Mouse (Mus musculus): ENCODE results near the gene Dgkq.

Dgkq gene

GRCm38 (mm10) chr5:108689091-108689490 lies 19.6 kb upstream of the Dgkq start:
- DNase-seq (ENCODE audit: low spot score), result no peak

DNA sequence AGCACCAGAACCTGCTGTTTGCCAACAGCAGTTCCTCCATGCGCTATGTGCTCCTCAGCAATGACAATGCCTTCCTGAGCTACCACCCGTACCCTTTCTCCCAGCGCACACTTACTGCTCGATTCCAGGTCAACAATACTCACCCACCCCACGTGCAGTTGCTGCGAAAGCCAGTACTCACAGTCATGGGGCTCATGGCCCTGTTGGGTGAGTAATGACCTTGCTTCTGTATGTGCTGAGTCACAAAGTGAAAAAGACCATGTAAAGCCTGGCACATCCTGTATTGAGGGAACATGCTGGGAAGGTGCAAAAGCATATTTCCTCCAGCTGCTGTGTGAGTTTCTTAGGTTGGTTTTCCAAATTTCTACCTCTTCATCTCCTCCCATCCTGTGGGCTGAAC lies 11.4 kb upstream of the Dgkq start:
- DNase-seq (ENCODE audit: low spot score), result no peak

- no peak for DNase-seq (ENCODE audit: low spot score)
These were observed 10.4 kb upstream of the Dgkq start for GRCm38 (mm10) chr5:108679909-108680308.

DNA sequence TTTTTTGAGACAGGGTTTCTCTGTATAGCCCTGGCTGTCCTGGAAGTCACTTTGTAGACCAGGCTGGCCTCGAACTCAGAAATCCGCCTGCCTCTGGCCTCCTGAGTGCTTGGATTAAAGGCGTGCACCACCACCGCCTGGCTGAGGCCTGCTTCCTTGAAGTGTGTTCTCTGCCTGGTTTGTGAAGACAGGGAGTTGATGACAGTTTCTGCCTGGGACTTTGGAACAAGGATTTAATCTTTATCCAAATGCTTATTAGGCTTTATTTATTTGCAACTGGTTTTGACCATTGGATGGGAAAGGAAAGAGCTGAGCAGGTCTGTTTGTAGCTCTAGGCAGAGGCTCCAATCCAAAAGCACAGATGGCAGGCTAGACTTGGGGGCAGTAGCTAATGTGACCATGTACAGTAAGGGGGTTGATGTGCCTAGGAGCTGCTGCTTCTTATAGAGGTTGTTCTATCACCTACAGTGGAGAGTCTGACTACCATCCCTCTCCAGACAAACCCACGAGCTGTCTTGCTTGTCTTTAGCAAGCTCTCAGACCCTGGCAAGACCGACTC lies 8.9 kb upstream of the Dgkq start:
- no peak for DNase-seq (ENCODE audit: low spot score)

- DNase-seq (ENCODE audit: low spot score), result no peak
These were observed 8.3 kb upstream of the Dgkq start for GRCm38 (mm10) chr5:108677605-108678295.

DNA sequence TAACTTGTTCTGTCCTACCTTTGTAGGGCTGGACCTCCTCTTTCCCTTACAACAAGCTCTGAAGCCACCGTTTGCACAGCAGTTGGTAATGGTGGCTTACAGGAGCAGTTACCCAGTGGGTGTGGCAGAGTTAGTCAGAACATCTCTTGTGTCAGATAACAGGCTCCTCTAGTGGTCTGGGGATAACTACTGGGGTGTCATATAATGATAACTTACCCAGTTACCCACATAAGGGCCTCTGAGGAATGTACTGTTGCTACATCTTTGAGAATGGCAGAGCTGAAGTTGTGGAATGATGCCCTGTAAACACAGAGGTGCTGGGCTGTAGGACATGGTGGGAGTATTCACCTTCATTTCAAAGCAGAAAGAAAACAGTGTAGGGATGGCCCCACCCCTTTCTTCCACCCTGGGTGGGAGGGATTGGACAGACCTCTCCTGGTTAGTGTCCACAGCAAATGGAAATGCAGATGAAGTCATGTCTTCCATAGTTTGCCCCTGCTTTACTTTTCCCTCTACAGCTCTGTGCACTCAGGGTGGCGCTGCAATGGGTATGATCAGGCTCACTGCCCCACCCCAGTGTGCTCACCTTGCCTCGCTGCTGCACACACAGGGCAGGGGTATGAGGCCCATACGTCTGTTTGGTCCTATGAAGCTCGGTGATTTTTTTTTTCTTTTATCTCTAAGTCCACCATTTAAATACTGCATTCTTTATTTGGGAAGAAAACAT lies 7.5 kb upstream of the Dgkq start:
- no peak for DNase-seq (ENCODE audit: low spot score)

DNA sequence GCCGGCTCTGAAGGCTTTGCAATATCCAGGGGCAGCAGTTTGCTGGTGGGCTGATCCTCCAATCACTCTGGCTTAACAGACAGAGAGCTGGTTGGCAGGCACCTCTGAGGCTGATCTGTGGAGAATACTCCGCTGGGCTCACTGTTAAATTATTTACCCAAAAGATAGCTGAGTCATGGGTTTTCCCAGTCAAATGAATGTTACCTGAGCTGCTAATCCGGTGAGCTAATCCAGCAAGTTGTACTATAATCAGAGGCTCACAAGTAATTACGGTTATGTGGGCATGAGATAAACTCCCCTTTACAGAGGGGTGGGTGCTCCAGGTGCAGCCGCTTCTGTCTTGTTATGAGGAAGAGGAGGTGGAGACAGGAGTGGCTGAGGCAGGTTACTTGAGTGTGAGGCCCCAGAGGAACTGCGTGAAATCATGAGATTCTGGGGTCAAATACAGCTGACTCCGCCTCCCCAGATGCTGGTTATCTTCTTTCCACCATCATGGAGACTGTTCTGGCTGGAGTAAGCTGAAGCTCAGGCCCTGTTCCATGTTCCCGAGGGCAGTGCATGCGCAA lies 5.9 kb upstream of the Dgkq start, which contains the start of gene Slc26a1:
Gene Slc26a1, minus strand, starts transcription at position 319 of the 566 bp plus-strand sequence.
- no peak for DNase-seq (ENCODE audit: low spot score)

GRCm38 (mm10) chr5:108674624-108675023 lies 5.2 kb upstream of the Dgkq start:
- DNase-seq (ENCODE audit: low spot score), result no peak

DNA sequence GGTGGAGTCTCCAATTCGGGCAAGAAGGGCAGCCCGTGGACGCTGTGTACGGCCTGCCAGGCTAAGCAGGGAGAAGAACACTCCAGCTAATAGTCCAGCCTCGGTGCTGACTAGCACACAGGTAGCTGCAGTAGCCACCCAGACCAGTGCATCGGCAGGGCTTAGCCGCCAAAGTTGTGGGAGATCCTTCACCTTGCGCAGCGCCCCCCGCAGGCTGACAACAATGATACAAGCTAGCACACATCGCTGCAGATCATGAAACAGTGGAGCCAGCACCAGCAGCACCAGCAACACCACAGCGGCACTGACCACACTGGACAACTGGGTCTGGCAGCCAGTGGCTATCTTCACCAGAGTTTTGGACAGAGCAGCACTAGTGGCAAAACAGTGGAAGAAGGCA lies 2.3 kb upstream of the Dgkq start:
- DNase-seq (ENCODE audit: low spot score), result no peak

- no peak for DNase-seq (ENCODE audit: low spot score)
These were observed 1.3 kb upstream of the Dgkq start for GRCm38 (mm10) chr5:108670785-108671184.

GRCm38 (mm10) chr5:108669986-108670385 lies 514 bp upstream of the Dgkq start:
- DNase-seq (ENCODE audit: low spot score), result no peak

DNA sequence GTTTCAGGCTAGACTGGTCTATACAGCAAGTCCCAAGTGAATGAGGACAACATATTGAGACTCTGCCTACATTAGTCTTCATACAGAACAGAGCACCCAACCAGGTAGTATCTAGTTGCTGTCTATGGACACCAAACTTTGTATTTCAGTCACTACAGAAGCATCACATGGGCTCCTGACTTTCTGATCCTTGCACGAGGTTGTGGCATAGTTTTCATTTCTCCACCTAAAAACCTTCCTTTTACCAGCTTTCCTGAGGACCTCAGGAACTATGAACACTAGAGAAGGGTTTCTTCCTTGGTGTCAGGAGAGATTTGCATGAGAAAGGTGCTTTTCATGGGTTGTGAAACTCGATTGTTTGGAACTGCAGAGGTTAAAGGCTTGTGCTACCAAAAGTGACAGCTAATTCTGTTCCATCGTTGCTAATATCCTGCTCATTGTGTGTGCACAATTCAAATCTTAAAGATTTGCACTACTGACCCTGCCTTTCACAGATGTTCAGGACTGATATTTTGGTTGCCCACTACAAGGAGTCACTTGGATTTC lies 1.0 kb downstream of the Dgkq start:
- DNase-seq (ENCODE audit: low spot score), result no peak

DNA sequence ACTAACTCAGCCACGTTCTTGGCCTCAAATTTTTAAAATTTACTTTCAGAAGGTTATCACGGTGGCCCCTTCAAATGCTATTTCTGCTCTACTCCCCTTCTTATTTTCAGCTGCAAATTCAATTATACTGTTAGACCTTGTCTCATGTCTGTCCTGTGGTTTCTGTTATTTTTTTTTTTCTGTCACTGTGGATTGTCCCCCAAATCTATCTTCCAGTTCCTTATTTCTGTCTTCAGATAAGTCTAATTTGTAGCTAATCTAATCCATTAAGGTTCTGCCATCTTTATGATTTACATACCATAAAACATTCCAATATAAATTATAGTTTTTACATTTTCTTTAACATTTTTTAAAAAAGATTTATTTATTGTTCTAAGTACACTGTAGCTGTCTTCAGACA lies 2.1 kb downstream of the Dgkq start:
- DNase-seq (ENCODE audit: low spot score), result no peak

DNA sequence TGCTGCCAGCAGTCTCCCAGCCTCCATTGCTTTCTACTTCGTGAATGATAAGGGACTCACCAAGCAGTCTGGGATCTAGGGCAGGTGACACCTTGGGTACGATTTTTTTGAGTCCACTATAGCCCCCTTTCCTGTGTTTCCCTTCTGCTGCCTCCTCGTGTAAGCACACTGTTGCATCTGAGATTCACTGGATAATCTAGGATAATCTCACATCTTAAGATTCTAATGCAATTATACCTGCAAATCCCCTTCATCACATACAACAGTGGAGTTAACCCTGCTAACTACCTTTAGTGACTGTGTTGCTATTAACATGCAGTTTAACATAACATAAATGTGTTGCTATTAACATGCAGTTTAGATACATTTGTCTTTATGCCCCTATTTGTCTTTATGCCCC lies 4.4 kb downstream of the Dgkq start:
- DNase-seq (ENCODE audit: low spot score), result no peak

GRCm38 (mm10) chr5:108662772-108663171 lies 6.7 kb downstream of the Dgkq start:
- DNase-seq (ENCODE audit: low spot score), result no peak

DNA sequence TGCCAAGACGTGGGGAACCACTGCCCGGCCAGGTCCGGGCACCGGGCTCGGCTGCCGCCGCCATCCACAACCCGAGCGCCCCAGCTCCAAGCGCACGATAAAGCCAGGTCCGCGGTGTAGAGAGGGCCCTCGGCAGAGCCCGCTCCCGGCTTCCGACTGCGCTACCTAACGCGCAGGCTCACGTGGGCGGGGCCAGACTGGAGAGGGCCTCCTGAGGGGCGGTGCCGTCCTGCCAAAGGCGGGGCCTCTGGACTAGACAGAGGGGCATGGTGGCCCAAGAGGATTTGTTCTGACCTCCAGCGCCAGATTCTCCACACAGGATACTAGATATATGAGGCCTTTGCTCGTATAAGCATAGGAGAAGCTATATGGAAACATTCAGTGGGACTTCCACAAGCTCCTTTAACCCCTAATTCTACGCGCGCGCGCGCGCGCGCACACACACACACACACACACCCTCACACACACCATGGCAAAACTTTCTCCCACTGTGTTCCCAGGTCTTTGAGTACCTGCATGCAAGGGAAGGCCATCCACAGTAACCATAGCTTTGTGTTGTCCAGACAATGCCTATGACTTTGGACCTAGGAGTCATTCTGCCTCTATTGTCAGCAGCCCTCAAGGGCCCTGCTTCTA lies 8.7 kb downstream of the Dgkq start:
- DNase-seq (ENCODE audit: low spot score), result peak; percentile 63

GRCm38 (mm10) chr5:108659698-108660631 lies 9.5 kb downstream of the Dgkq start, which contains the start of gene Idua:
Gene Idua (plus strand): TSS chr5:108660331.
- no peak for DNase-seq (ENCODE audit: low spot score)

DNA sequence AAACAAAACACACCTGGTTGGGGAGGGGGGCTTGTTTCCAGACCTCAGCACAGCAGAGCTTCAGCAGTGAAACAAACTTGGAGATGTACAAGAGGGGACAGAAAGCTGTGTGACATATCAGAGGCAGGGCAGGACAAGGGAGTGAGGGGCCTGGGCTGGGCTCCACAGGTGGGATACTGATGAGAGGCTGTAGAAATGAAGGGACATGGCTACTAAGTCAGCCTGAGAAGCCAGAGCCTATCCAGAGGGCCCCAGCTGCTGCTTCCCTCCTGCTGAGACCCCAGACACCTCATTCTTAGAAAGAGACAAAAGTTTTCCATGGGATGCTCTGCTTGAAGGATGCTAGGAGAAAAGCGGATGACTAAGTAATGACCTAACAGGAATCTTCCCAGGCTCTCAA lies 10.9 kb downstream of the Dgkq start:
- DNase-seq (ENCODE audit: low spot score), result no peak

GRCm38 (mm10) chr5:108657406-108657805 lies 12.1 kb downstream of the Dgkq start:
- DNase-seq (ENCODE audit: low spot score), result no peak

DNA sequence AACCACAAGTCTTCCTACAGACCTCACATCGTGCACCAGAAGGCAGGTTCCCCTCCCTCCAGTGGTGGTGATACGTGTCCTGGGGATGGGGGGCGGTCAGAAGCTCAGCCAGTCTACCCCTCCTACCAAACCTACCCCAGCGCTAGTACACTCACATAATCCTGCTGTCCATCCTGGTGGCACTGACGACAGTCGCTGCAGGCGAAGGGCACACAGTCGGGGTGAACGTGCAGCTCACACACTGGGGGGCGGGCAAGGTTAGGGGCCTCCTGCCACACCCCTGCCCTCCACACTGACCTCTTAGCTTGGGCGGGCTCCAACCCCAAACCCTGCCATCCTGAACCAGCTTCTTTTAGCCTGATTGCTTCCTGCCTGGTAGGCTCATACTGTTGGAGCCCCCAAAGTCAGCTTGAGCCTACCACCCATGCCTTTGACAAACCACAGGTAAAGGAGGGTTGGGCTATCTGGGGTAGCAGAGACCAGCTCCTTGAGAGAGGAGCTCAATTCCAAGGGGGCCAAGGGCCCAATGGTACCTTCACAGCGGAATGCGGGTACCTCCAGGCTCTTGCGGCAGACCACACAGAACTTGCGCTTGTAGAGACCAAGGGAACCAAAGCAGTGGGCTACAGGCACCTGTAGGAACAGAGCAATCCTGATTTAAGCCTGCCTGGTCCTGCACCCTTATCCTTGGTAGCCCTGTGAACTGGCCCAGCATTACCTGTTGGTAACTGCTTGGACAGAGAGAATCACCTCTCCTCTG lies 13.4 kb downstream of the Dgkq start:
- no peak for DNase-seq (ENCODE audit: low spot score)

Measured in urinary bladder, postnatal 10 days (tissue).